Mouse (Mus musculus) ES-Bruce4 (cell line): ENCODE measurements around the gene Il17re.

ENCODE experiments used
- CTCF ChIP-seq: IDR thresholded peaks from one replicate; pipeline ENCODE4 v1.8.1; 2011; ENCODE audit warnings: low read depth, low read length
- EP300 ChIP-seq: IDR thresholded peaks from 2 replicates; pipeline ENCODE4 v1.6.1; 2011; ENCODE audit warnings: low read depth, low read length; ENCODE audit not compliant: insufficient read depth
- POLR2A ChIP-seq: IDR thresholded peaks from one replicate; pipeline ENCODE4 v1.8.1; 2011; ENCODE audit warnings: low read length; ENCODE audit not compliant: insufficient read depth

- TF ChIP-seq EP300 (0 out of 2 replicates have a peak, but pooled peaks have one; percentile 19), CTCF (peak; percentile 91), POLR2A (no peak)
Measured at GRCm38 (mm10) chr6:113494258-113494788, 36.0 kb downstream of the Il17re start.
